Mouse (Mus musculus) limb, embryonic 15.5 days (tissue): ENCODE results near the gene Cluh. TPM values are rescaled to one million over a fixed set of nuclear protein-coding genes. Genes with fewer than 3 reads are reported as not detected.

Source experiments
- ATAC-seq: fragments of 200-750 bp; cut with Nextera tagmentation; 2 replicates; pipeline ENCODE4 v1.8.0; 2017; ENCODE audit warnings: low read depth, moderate TSS enrichment; ENCODE audit not compliant: insufficient number of reproducible peaks, low FRiP score, low TSS enrichment
- H3K27ac ChIP-seq: fragments of 300-500 bp; sonication (generic); 2 replicates; pipeline ENCODE4 v1.5.1; 2015; ENCODE audit warnings: moderate library complexity, mild to moderate bottlenecking, inconsistent platforms
- H3K27me3 ChIP-seq: fragments of 300-500 bp; sonication (generic); 2 replicates; pipeline ENCODE4 v1.6.1; 2015; ENCODE audit warnings: inconsistent platforms
- H3K36me3 ChIP-seq: fragments of 300-500 bp; sonication (generic); 2 replicates; pipeline ENCODE4 v1.6.1; 2015; ENCODE audit warnings: inconsistent platforms
- H3K4me1 ChIP-seq: fragments of 300-500 bp; sonication (generic); 2 replicates; pipeline ENCODE4 v1.6.1; 2015; ENCODE audit warnings: inconsistent platforms
- H3K4me2 ChIP-seq: fragments of 300-500 bp; sonication (generic); 2 replicates; pipeline ENCODE4 v1.6.1; 2015; ENCODE audit warnings: mild to moderate bottlenecking, inconsistent platforms
- H3K4me3 ChIP-seq: fragments of 300-500 bp; sonication (generic); 2 replicates; pipeline ENCODE4 v1.5.1; 2015; ENCODE audit warnings: mild to moderate bottlenecking, inconsistent platforms
- H3K9ac ChIP-seq: fragments of 300-500 bp; sonication (generic); 2 replicates; pipeline ENCODE4 v1.6.1; 2015; ENCODE audit warnings: inconsistent platforms
- H3K9me3 ChIP-seq: fragments of 300-500 bp; sonication (generic); 2 replicates; pipeline ENCODE4 v1.6.1; 2016; ENCODE audit warnings: inconsistent platforms
- WGBS: fragments of 180-500 bp; shearing (Covaris S2); methylation state at CpG from one replicate; pipeline ENCODE4 v1.1.7; 2015; 5-methylcytosine and 5-hydroxymethylcytosine counted together
- polyA plus RNA-seq: library from polyadenylated mRNA; unstranded; fragments of >200 nt; fragmentation: Nextera tagmentation; extraction: Ambion mirVana; gene quantifications from 2 replicates; pipeline ENCODE4 v1.2.1, GENCODE M21; 2015

The Cluh gene
- polyA plus RNA-seq, 1 experiment from 2014 or later, result 23.9 TPM

GRCm38 (mm10) chr11:74627481-74627880, 21.8 kb upstream of the Cluh start:
- no peak overlapping the region for H3K4me3 ChIP-seq
- WGBS, result 70% methylated on average over 3 of the region's 3 CpGs
- H3K27ac ChIP-seq, result no peak overlapping the region
- H3K9ac ChIP-seq, result no peak overlapping the region
- no peaks in the 10 kb centered on the region for H3K4me1 ChIP-seq
- H3K4me2 ChIP-seq, result no peak overlapping the region
- H3K36me3 ChIP-seq, result no peaks in the 10 kb centered on the region
- ATAC-seq, result no peak
- peaks cover 3% of the 10 kb centered on the region; the same call in 1 of the 2 replicates for H3K27me3 ChIP-seq
- no peaks in the 10 kb centered on the region for H3K9me3 ChIP-seq

- Histone ChIP-seq H3K9me3 (no peaks in the 10 kb centered on the region), H3K36me3 (no peaks in the 10 kb centered on the region), H3K4me2 (no peak overlapping the region), H3K4me3 (no peak overlapping the region), H3K27ac (no peak overlapping the region), H3K4me1 (peaks cover 1% of the 10 kb centered on the region), H3K9ac (no peak overlapping the region), H3K27me3 (peaks cover 4% of the 10 kb centered on the region; the same call in 1 of the 2 replicates)
- no peak for ATAC-seq
- WGBS, result 66% methylated on average over 7 of the region's 7 CpGs
Observed at GRCm38 (mm10) chr11:74631880-74632789, 17.2 kb upstream of the Cluh start.

- WGBS, result 60% methylated on average over 5 of the region's 5 CpGs
- no peak overlapping the region for H3K27ac ChIP-seq
- no peak overlapping the region for H3K4me3 ChIP-seq
- ATAC-seq, result no peak
- no peaks in the 10 kb centered on the region for H3K9me3 ChIP-seq
- H3K36me3 ChIP-seq, result no peaks in the 10 kb centered on the region
- H3K27me3 ChIP-seq, result peaks cover 4% of the 10 kb centered on the region; the same call in 1 of the 2 replicates
- no peak overlapping the region for H3K4me2 ChIP-seq
- peaks cover 26% of the 10 kb centered on the region for H3K4me1 ChIP-seq
- no peak overlapping the region for H3K9ac ChIP-seq
Observed at GRCm38 (mm10) chr11:74634490-74635275, 14.6 kb upstream of the Cluh start.

GRCm38 (mm10) chr11:74637486-74637885, 11.8 kb upstream of the Cluh start:
- Histone ChIP-seq H3K4me3 (peak overlapping the region; percentile 84), H3K4me2 (peak overlapping the region; percentile 87), H3K9me3 (no peaks in the 10 kb centered on the region), H3K4me1 (peaks cover 26% of the 10 kb centered on the region), H3K27me3 (peaks cover 4% of the 10 kb centered on the region; the same call in 1 of the 2 replicates), H3K27ac (peak overlapping the region; percentile 93), H3K9ac (peak overlapping the region; percentile 82), H3K36me3 (no peaks in the 10 kb centered on the region)
- no peak for ATAC-seq
- 18% methylated on average over 8 of the region's 8 CpGs for WGBS

- H3K4me2 ChIP-seq, result peak overlapping the region; percentile 87
- peaks cover 4% of the 10 kb centered on the region; the same call in 1 of the 2 replicates for H3K27me3 ChIP-seq
- peak overlapping the region; percentile 82 for H3K9ac ChIP-seq
- no peaks in the 10 kb centered on the region for H3K36me3 ChIP-seq
- peak overlapping the region; percentile 84 for H3K4me3 ChIP-seq
- WGBS, result under 1% methylated on average over 86 of the region's 86 CpGs
- H3K9me3 ChIP-seq, result no peaks in the 10 kb centered on the region
- peak overlapping the region; percentile 93 for H3K27ac ChIP-seq
- peaks cover 26% of the 10 kb centered on the region for H3K4me1 ChIP-seq
- ATAC-seq, result peak; percentile 86
Observed at GRCm38 (mm10) chr11:74637971-74638790, 11.1 kb upstream of the Cluh start.

- 8% methylated on average over 9 of the region's 9 CpGs for WGBS
- Histone ChIP-seq H3K4me3 (peak overlapping the region; percentile 84), H3K9me3 (no peaks in the 10 kb centered on the region), H3K9ac (peak overlapping the region; percentile 82), H3K4me1 (peaks cover 26% of the 10 kb centered on the region), H3K4me2 (peak overlapping the region; percentile 87), H3K27ac (peak overlapping the region; percentile 93), H3K36me3 (no peaks in the 10 kb centered on the region), H3K27me3 (peaks cover 4% of the 10 kb centered on the region; the same call in 1 of the 2 replicates)
- ATAC-seq, result no peak
Observed at GRCm38 (mm10) chr11:74638791-74639411, 10.4 kb upstream of the Cluh start.

- no peak overlapping the region for H3K9ac ChIP-seq
- H3K4me3 ChIP-seq, result no peak overlapping the region
- no peak for ATAC-seq
- no peak overlapping the region for H3K4me2 ChIP-seq
- H3K27ac ChIP-seq, result peak overlapping the region; percentile 93; the same call in 1 of the 2 replicates
- no peaks in the 10 kb centered on the region for H3K9me3 ChIP-seq
- H3K27me3 ChIP-seq, result peaks cover 4% of the 10 kb centered on the region; the same call in 1 of the 2 replicates
- WGBS, result 50% methylated on average over 1 of the region's 1 CpGs
- peaks cover 26% of the 10 kb centered on the region for H3K4me1 ChIP-seq
- no peaks in the 10 kb centered on the region for H3K36me3 ChIP-seq
Observed at GRCm38 (mm10) chr11:74639628-74640027, 9.7 kb upstream of the Cluh start.

- no peaks in the 10 kb centered on the region for H3K27me3 ChIP-seq
- H3K9ac ChIP-seq, result no peak overlapping the region
- ATAC-seq, result no peak
- H3K36me3 ChIP-seq, result no peaks in the 10 kb centered on the region
- 96% methylated on average over 1 of the region's 1 CpGs for WGBS
- no peak overlapping the region for H3K4me3 ChIP-seq
- H3K9me3 ChIP-seq, result no peaks in the 10 kb centered on the region
- no peak overlapping the region for H3K27ac ChIP-seq
- H3K4me1 ChIP-seq, result peaks cover 32% of the 10 kb centered on the region
- H3K4me2 ChIP-seq, result no peak overlapping the region
Observed at GRCm38 (mm10) chr11:74647966-74648365, 1.3 kb upstream of the Cluh start.

- Histone ChIP-seq H3K4me1 (peaks cover 39% of the 10 kb centered on the region), H3K27me3 (no peaks in the 10 kb centered on the region), H3K9ac (peak overlapping the region; percentile 35; the same call in 1 of the 2 replicates), H3K4me2 (peak overlapping the region; percentile 84), H3K27ac (peak overlapping the region; percentile 77), H3K36me3 (0 out of 2 replicates have a peak, but pooled peaks cover 4% of the 10 kb centered on the region), H3K9me3 (no peaks in the 10 kb centered on the region), H3K4me3 (peak overlapping the region; percentile 100)
- ATAC-seq, result peak; percentile 5; the same call in 1 of the 2 replicates
- WGBS, result 18% methylated on average over 1 of the region's 1 CpGs
Observed at GRCm38 (mm10) chr11:74648676-74649075, 619 bp upstream of the Cluh start.

- H3K4me1 ChIP-seq, result peaks cover 39% of the 10 kb centered on the region
- 0 out of 2 replicates have a peak, but pooled peaks cover 7% of the 10 kb centered on the region for H3K36me3 ChIP-seq
- ATAC-seq, result peak; percentile 8; the same call in 1 of the 2 replicates
- peak overlapping the region; percentile 91 for H3K9ac ChIP-seq
- 1% methylated on average over 50 of the region's 53 CpGs for WGBS
- H3K9me3 ChIP-seq, result no peaks in the 10 kb centered on the region
- peak overlapping the region; percentile 77 for H3K27ac ChIP-seq
- H3K27me3 ChIP-seq, result no peaks in the 10 kb centered on the region
- peak overlapping the region; percentile 100 for H3K4me3 ChIP-seq
- peak overlapping the region; percentile 84 for H3K4me2 ChIP-seq
Observed at GRCm38 (mm10) chr11:74649647-74650551, 604 bp downstream of the Cluh start.
